Mouse (Mus musculus) liver, embryonic 13.5 days (tissue): ENCODE measurements around the gene Pbx1. TPM values are rescaled to one million over a fixed set of nuclear protein-coding genes. Genes with fewer than 3 reads are reported as not detected.
A peak's percentile ranks its signal among the peaks of the same experiment; 100 is the strongest.

Experiments
- ATAC-seq: fragments of 200-750 bp; cut with Nextera tagmentation; 2 replicates; pipeline ENCODE4 v1.8.0; 2017; ENCODE audit warnings: low read depth, mild to moderate bottlenecking, moderate number of reproducible peaks, moderate library complexity
- DNase-seq: peaks from one replicate; pipeline ENCODE4 v3.0.0; 2022
- H3K27ac ChIP-seq: fragments of 300-500 bp; sonication (generic); 2 replicates; pipeline ENCODE4 v1.5.1; 2015; ENCODE audit warnings: moderate library complexity, mild to moderate bottlenecking, inconsistent platforms
- H3K27me3 ChIP-seq: fragments of 300-500 bp; sonication (generic); 2 replicates; pipeline ENCODE4 v1.6.1; 2015; ENCODE audit warnings: mild to moderate bottlenecking, inconsistent platforms
- H3K36me3 ChIP-seq: fragments of 300-500 bp; sonication (generic); 2 replicates; pipeline ENCODE4 v1.6.1; 2015; ENCODE audit warnings: mild to moderate bottlenecking, inconsistent platforms
- H3K4me1 ChIP-seq: fragments of 300-500 bp; sonication (generic); replicated peaks from 2 replicates; pipeline ENCODE4 v1.6.1; 2015; ENCODE audit warnings: inconsistent platforms
- H3K4me2 ChIP-seq: fragments of 300-500 bp; sonication (generic); 2 replicates; pipeline ENCODE4 v1.6.1; 2015; ENCODE audit warnings: inconsistent platforms, mild to moderate bottlenecking, moderate library complexity
- H3K4me3 ChIP-seq: fragments of 300-500 bp; sonication (generic); replicated peaks from 2 replicates; pipeline ENCODE4 v1.5.1; 2015; ENCODE audit warnings: mild to moderate bottlenecking, inconsistent platforms
- H3K9ac ChIP-seq: fragments of 300-500 bp; sonication (generic); 2 replicates; pipeline ENCODE4 v1.6.1; 2015; ENCODE audit warnings: mild to moderate bottlenecking, inconsistent platforms
- H3K9me3 ChIP-seq: fragments of 300-500 bp; sonication (generic); replicated peaks from 2 replicates; pipeline ENCODE4 v1.6.1; 2016; ENCODE audit warnings: inconsistent platforms
- WGBS: fragments of 180-500 bp; shearing (Covaris S2); methylation state at CpG from one replicate; pipeline ENCODE4 v1.1.7; 2015; ENCODE audit not compliant: insufficient replicate concordance; 5-methylcytosine and 5-hydroxymethylcytosine counted together
- polyA plus RNA-seq: library from polyadenylated mRNA; unstranded; fragments of >200 nt; fragmentation: Nextera tagmentation; extraction: Ambion mirVana; gene quantifications from 2 replicates; pipeline ENCODE4 v1.2.1, GENCODE M21; 2015

Gene Pbx1
- polyA plus RNA-seq, 1 experiment from 2014 or later, result 3.2 TPM

DNA sequence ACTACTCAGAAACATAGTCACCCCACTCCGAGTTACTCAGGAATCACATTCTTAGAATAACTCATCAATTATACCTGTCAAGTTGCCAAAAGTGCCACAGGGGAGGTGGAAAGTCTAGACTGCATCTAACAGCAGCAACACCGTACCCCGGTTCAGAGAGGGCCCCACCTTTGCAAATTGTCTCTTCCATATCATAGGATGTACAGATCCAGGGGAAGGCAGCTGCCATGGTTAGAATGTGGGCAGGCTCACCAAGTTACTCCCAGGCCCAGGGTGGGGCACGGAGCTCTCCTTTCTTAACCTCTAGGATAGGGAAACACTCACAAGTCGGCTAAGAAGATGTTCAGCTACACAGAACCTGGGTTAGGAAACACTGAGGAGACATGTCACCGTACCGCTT lies 29.4 kb downstream of the Pbx1 start:
- no peaks in the 10 kb centered on the region for H3K9me3 ChIP-seq
- no peak overlapping the region for H3K27ac ChIP-seq
- no peak for DNase-seq
- H3K36me3 ChIP-seq, result no peaks in the 10 kb centered on the region
- H3K27me3 ChIP-seq, result no peaks in the 10 kb centered on the region
- no peaks in the 10 kb centered on the region for H3K4me1 ChIP-seq
- no peak overlapping the region for H3K4me2 ChIP-seq
- no peak for ATAC-seq
- H3K4me3 ChIP-seq, result no peak overlapping the region
- no peak overlapping the region for H3K9ac ChIP-seq
- 67% methylated on average over 7 of the region's 7 CpGs for WGBS

DNA sequence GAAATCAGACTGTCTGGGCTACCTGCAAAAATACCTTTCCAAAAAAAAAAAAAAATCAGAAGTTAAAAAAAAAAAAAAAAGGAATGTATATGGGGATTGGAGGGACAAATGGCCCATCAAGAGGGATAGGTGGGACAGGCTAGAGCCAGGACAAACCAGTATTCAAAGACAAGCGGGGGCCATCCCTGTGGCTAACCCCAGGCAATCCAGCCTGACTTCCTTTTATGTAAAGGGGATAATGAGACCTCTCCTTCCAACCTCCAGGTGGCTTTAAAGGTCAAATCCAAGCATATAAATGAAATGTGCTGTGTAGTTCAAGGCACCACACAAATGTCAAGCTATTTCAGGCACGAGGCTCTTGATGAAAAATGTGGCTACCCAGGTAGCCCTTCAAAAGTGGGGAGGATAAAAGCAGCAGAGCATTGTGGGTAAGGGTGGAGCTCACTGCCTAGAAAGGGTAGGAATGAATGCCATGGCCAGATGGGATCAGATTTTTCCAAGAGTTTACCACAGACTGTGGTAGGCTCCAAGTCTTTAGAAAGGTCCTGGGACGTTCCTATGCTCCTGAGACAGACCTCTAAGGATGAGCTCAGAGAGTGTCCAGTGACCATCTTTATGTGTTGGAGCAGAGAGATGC lies 36.4 kb downstream of the Pbx1 start:
- no peak overlapping the region for H3K4me3 ChIP-seq
- DNase-seq (no peak), ATAC-seq (no peak)
- no peaks in the 10 kb centered on the region for H3K27me3 ChIP-seq
- WGBS, result 66% methylated on average over 3 of the region's 3 CpGs
- no peaks in the 10 kb centered on the region for H3K9me3 ChIP-seq
- no peaks in the 10 kb centered on the region for H3K4me1 ChIP-seq
- H3K36me3 ChIP-seq, result no peaks in the 10 kb centered on the region
- no peak overlapping the region for H3K9ac ChIP-seq
- no peak overlapping the region for H3K4me2 ChIP-seq
- no peak overlapping the region for H3K27ac ChIP-seq

DNA sequence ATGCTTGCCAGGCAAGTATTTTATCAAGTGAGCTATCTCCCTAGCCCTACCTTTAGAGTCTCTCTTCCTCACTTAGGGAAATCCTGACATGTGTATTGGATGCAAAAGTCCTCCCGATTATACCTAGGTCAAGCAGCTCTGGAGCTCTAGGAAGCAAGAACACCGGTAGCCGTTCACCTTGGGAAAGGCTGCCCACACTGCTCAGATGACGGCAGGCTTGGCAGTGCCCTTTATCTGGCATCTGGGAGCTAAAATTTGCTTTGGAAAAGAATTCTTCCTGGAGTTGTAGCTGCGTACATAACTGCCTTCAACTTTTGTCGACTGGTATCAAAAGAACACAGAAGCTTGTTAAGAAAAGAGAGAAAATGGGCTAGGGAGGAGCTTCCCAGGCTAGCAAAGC lies 37.5 kb downstream of the Pbx1 start:
- WGBS, result 70% methylated on average over 6 of the region's 6 CpGs
- no peaks in the 10 kb centered on the region for H3K9me3 ChIP-seq
- no peak for ATAC-seq
- no peak overlapping the region for H3K27ac ChIP-seq
- H3K4me3 ChIP-seq, result no peak overlapping the region
- DNase-seq, result no peak
- H3K9ac ChIP-seq, result no peak overlapping the region
- H3K4me2 ChIP-seq, result no peak overlapping the region
- H3K36me3 ChIP-seq, result no peaks in the 10 kb centered on the region
- no peaks in the 10 kb centered on the region for H3K27me3 ChIP-seq
- no peaks in the 10 kb centered on the region for H3K4me1 ChIP-seq

DNA sequence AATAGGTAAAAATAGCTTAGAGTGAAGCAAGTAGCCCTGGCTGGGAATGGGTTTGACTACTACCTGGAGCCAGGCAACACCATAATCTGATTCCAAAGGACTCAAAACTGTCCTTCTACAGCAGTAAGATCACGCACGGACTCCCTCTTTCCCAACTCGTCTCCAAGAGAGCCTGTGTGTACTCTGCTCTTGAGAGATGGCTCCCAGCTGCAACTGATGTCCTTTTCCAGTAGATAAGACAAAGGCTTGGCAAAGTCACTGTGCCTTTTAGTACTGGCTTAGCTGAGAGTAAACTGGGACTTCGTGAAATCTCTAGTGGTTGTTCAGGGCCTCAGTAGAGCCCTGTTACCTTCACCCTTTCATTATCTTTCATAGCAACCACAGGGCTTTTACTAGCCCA lies 38.6 kb downstream of the Pbx1 start:
- H3K9me3 ChIP-seq, result no peaks in the 10 kb centered on the region
- H3K4me3 ChIP-seq, result no peak overlapping the region
- WGBS, result 46% methylated on average over 4 of the region's 4 CpGs
- ATAC-seq (no peak), DNase-seq (no peak)
- H3K36me3 ChIP-seq, result no peaks in the 10 kb centered on the region
- no peak overlapping the region for H3K9ac ChIP-seq
- no peak overlapping the region for H3K4me2 ChIP-seq
- no peak overlapping the region for H3K27ac ChIP-seq
- no peaks in the 10 kb centered on the region for H3K27me3 ChIP-seq
- H3K4me1 ChIP-seq, result no peaks in the 10 kb centered on the region

DNA sequence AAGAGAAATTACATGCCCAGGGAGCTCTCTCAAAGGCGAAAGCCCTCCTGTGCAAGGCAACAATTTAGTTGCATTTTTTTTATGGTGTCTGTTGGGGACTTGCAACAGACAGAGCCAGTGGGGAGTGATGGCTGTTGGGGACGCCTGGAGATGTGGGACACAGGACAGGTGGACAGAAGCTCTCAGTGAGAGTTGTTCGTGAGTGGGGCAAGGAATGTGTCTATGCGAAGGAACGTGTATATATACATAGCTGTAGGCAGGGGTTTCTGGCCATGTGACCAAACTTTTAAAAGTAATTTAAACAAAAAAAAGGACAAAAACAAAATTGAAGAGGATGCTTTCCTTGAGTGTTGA lies 39.6 kb downstream of the Pbx1 start:
- no peak overlapping the region for H3K9ac ChIP-seq
- no peak overlapping the region for H3K4me2 ChIP-seq
- H3K9me3 ChIP-seq, result no peaks in the 10 kb centered on the region
- 63% methylated on average over 5 of the region's 5 CpGs for WGBS
- DNase-seq (no peak), ATAC-seq (no peak)
- H3K4me1 ChIP-seq, result no peaks in the 10 kb centered on the region
- no peaks in the 10 kb centered on the region for H3K27me3 ChIP-seq
- no peaks in the 10 kb centered on the region for H3K36me3 ChIP-seq
- H3K4me3 ChIP-seq, result no peak overlapping the region
- H3K27ac ChIP-seq, result no peak overlapping the region

DNA sequence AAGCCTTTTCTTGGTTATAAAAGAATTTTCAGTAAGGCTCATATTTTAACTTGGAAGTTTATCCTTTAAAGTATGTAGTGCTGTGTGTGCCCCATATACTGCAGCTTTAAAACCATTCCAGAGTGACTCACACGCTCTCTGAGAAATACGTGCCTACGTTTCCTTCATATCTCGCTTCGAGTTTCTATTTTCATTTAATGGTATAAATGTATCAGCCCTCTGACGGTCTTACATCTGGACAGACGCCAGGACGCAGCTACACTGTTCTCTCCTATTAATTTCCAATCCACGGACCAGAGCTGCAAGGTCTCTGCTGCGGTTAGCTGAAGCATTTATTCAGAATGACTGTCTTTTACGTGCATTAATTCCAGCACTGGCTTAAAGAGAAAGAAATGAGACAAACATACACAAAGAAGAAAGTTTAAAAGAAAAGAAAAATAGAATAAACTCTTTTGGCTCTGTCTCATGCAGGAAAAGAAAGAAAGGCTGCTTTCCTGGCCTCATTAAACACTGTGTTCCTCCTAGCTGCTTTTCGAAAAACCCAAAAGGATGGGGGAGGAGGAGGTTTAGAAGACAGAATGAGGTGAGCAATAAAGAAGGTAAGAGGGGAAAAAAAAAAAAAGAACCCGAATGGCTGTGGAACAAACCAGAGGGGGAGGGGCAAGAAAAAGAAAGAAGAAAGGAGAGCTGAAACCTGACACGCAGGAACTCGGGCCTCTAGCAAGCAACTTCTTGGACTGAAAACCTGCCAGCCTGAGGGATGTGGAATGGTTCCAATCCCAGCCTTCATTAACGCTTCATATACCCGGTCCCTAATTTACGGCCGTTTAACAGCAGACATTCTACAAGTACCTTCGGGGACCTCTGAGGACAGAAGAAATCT lies 40.2 kb downstream of the Pbx1 start:
- H3K9me3 ChIP-seq, result no peaks in the 10 kb centered on the region
- no peak for DNase-seq
- no peak overlapping the region for H3K4me2 ChIP-seq
- ATAC-seq, result no peak
- H3K9ac ChIP-seq, result no peak overlapping the region
- no peaks in the 10 kb centered on the region for H3K4me1 ChIP-seq
- H3K36me3 ChIP-seq, result no peaks in the 10 kb centered on the region
- 66% methylated on average over 20 of the region's 20 CpGs for WGBS
- no peak overlapping the region for H3K27ac ChIP-seq
- no peak overlapping the region for H3K4me3 ChIP-seq
- H3K27me3 ChIP-seq, result no peaks in the 10 kb centered on the region

DNA sequence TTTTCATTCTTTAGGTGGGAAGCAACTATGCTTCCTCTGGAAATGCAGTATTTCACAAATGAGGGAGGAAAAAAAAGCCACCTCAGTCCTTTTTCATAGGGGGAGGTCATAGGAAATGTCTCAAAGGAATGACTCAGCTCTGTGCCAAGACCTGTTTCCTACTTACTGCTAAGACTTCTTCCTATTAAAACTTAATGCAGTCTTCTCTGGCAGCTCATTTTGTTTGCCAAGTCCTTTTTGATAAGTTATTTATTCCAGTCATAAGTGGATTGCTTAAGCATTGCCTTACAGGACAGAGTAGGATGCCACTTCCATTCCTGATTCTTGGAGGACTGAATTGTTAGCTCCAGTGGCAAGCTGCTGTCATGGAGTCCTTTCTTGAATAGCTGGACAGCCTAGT lies 41.3 kb downstream of the Pbx1 start:
- no peaks in the 10 kb centered on the region for H3K36me3 ChIP-seq
- no peak overlapping the region for H3K9ac ChIP-seq
- no peak for DNase-seq
- no peak for ATAC-seq
- H3K4me3 ChIP-seq, result no peak overlapping the region
- H3K4me2 ChIP-seq, result no peak overlapping the region
- H3K27ac ChIP-seq, result no peak overlapping the region
- H3K9me3 ChIP-seq, result no peaks in the 10 kb centered on the region
- H3K4me1 ChIP-seq, result no peaks in the 10 kb centered on the region
- H3K27me3 ChIP-seq, result no peaks in the 10 kb centered on the region

DNA sequence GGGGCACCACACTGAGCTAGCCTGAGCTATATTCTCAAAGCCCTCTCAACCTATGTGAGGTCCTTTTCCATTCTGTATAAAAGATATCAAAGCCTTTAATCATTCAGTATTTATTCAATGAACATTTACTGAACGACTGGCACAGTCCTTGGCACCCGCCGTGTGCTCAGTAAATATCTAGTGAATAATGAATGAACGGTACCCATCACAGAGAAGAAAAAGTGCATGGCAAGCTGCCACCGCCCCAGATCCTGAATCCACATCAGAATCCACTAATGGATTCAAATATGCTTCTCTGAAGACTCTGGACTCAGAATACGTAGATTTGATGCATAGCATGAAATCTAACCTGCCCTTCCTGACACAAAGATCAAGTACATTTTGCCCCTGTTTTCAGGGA lies 45.9 kb downstream of the Pbx1 start:
- Histone ChIP-seq H3K9me3 (no peaks in the 10 kb centered on the region), H3K4me1 (peaks cover 15% of the 10 kb centered on the region), H3K4me2 (no peak overlapping the region), H3K4me3 (no peak overlapping the region), H3K27ac (no peak overlapping the region), H3K9ac (no peak overlapping the region), H3K27me3 (no peaks in the 10 kb centered on the region), H3K36me3 (no peaks in the 10 kb centered on the region)
- WGBS, result 80% methylated on average over 6 of the region's 6 CpGs
- ATAC-seq (no peak), DNase-seq (no peak)

DNA sequence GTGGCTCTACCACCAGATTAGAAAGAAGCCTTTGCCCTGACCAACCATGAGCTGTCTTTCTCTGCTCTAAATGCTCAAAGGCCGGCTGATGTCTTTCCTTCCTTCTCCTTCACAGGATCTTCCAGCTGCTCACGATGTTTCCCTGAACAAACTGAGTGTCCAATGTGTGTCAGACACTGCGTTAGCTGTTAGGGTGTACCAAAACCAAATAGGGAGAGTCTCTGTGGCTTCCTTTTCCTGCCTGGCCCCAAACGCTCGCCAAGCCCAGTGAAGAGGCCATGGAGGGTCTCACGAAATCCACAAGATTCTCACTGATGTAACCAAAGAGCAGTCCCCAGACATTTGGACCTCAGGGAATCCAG lies 47.5 kb downstream of the Pbx1 start:
- no peaks in the 10 kb centered on the region for H3K9me3 ChIP-seq
- DNase-seq (no peak), ATAC-seq (no peak)
- peak overlapping the region; percentile 12; the same call in 1 of the 2 replicates for H3K27ac ChIP-seq
- 26% methylated on average over 6 of the region's 6 CpGs for WGBS
- no peak overlapping the region for H3K4me3 ChIP-seq
- H3K36me3 ChIP-seq, result no peaks in the 10 kb centered on the region
- H3K9ac ChIP-seq, result no peak overlapping the region
- H3K4me2 ChIP-seq, result no peak overlapping the region
- H3K4me1 ChIP-seq, result peaks cover 15% of the 10 kb centered on the region
- no peaks in the 10 kb centered on the region for H3K27me3 ChIP-seq

DNA sequence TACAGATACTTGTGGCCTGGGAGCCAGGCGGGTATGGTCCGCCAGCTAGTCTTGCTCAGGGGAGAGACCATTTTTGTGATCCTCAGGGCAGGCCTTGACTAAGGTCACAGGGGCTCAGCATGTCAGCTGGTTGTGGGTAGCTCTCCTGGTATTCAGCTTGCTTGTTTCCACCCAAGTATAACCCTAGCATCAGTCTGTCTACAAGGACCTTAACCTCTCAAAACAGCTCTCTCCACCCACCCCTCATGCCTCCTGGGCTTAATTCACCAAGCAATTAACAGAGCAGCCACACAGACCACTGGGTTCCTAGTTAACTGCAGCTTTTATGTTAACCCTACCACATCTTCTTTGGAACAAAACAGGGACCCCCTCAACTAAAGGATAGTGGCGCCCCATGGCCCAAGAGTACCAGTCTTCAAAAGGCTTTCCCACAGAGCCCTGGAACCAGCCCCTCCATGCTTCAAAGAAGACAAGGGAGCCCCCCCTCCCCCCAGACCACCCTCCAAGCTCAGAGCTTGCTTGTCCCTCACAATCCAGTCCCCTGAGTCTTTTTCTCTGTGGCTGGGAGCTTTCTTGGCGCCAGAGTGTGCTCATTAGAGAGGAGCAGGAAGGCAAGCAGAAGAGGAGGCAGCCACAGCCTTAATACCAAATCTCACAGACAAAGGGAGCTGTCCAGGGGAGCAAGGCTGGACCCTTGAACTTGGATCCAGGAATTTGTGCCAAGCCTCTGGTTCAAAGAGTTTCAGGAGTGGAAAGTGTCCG lies 48.1 kb downstream of the Pbx1 start:
- Histone ChIP-seq H3K9ac (no peak overlapping the region), H3K9me3 (no peaks in the 10 kb centered on the region), H3K27me3 (no peaks in the 10 kb centered on the region), H3K4me2 (no peak overlapping the region), H3K4me1 (peaks cover 15% of the 10 kb centered on the region), H3K27ac (0 out of 2 replicates have a peak overlapping the region, but pooled peaks have one; percentile 12), H3K4me3 (no peak overlapping the region), H3K36me3 (no peaks in the 10 kb centered on the region)
- DNase-seq (no peak), ATAC-seq (no peak)
- 61% methylated on average over 5 of the region's 5 CpGs for WGBS

DNA sequence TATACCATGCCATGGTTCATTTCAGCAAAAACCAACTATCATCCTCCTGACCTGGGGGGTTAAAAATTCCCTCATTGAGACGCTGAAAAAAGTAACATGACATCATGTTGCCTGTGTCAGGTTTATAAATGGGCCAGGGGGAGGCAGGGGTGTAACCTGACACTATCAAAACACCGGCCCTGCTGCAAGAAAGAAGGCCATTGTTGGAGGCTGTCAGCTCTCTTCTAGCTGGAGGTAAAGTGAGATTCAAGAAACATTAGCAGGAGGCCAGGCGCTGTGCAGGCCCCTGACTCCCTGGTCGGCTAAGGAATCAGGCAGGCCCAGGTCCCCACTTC lies 49.3 kb downstream of the Pbx1 start:
- Histone ChIP-seq H3K4me3 (no peak overlapping the region), H3K9me3 (no peaks in the 10 kb centered on the region), H3K36me3 (no peaks in the 10 kb centered on the region), H3K4me1 (peaks cover 15% of the 10 kb centered on the region), H3K27me3 (no peaks in the 10 kb centered on the region), H3K9ac (no peak overlapping the region), H3K27ac (no peak overlapping the region), H3K4me2 (no peak overlapping the region)
- DNase-seq (no peak), ATAC-seq (no peak)
- WGBS, result 41% methylated on average over 4 of the region's 4 CpGs
